In genomic region chr16:13329640-13330039, GRCm38 (mm10) we compare ENCODE assay signal across 12 mouse cellular contexts.
DNase-seq lines count a peak whose midpoint lies in the region; ATAC-seq and TF ChIP-seq lines count a peak whose summit lies in the region.
"Had no signal": no experiment of that assay in that cellular context is flagged by ENCODE, and none has a peak within 500 bp of the region (broad histone marks: within the 10 kb centered on the region; RNA-seq: fewer than 3 reads in every experiment).

No protein-coding gene starts in this region.

- no peaks in the 10 kb centered on the region for H3K27me3 ChIP-seq in intestine, postnatal 0 days (replicated peaks; ENCODE audit: control insufficient read depth, insufficient read depth, low read length)
- H3K27me3 ChIP-seq in intestine, embryonic 16.5 days (replicated peaks; ENCODE audit: control insufficient read depth, insufficient read depth, low read length): no peaks in the 10 kb centered on the region
- H3K27me3 ChIP-seq in small intestine, adult 2 months (ENCODE audit: control insufficient read depth, insufficient read depth, low read length): no peaks in the 10 kb centered on the region
- H3K27me3 ChIP-seq: limb, embryonic 12.5 days had no signal

- H3K27ac ChIP-seq in intestine, postnatal 0 days (ENCODE audit: low read depth, low read length): peak overlapping the region; percentile 46; the same call in 1 of the 2 replicates
- no peak overlapping the region for H3K27ac ChIP-seq in intestine, embryonic 16.5 days (ENCODE audit: low read length)
- peak overlapping the region; percentile 34 for H3K27ac ChIP-seq in small intestine, adult 2 months (ENCODE audit: insufficient read depth, low read depth, low read length)
- H3K27ac ChIP-seq: limb, embryonic 12.5 days had no signal

- H3K36me3 ChIP-seq in intestine, postnatal 0 days (ENCODE audit: control insufficient read depth, insufficient read depth): peaks cover 17% of the 10 kb centered on the region; the same call in 1 of the 2 replicates
- H3K36me3 ChIP-seq in intestine, embryonic 16.5 days (ENCODE audit: control insufficient read depth, insufficient read depth, low read length): no peaks in the 10 kb centered on the region
- H3K36me3 ChIP-seq in small intestine, adult 2 months (ENCODE audit: control insufficient read depth, insufficient read depth, low read length): peaks cover 21% of the 10 kb centered on the region

- no peak for TF ChIP-seq POLR2A in small intestine, adult 2 months (IDR thresholded peaks at IDR 0.05; ENCODE audit: low read depth, low read length)

- H3K9me3 ChIP-seq in intestine, postnatal 0 days (ENCODE audit: control insufficient read depth): no peaks in the 10 kb centered on the region
- no peaks in the 10 kb centered on the region for H3K9me3 ChIP-seq in intestine, embryonic 16.5 days (ENCODE audit: control insufficient read depth, low read length)
- H3K9me3 ChIP-seq: limb, embryonic 12.5 days had no signal

- ATAC-seq in frontal cortex, adult (ENCODE audit: low TSS enrichment): peak; percentile 50
- no peak for ATAC-seq in intestine, postnatal 0 days
- ATAC-seq in intestine, embryonic 16.5 days: no peak
- ATAC-seq in erythroid progenitor cell, adult 5-6 weeks (replicated peaks; ENCODE audit: low FRiP score, poor library complexity, severe bottlenecking): peak; percentile 71
- ATAC-seq in monocyte, adult 5-6 weeks (replicated peaks; ENCODE audit: insufficient number of reproducible peaks, low FRiP score, low TSS enrichment, poor library complexity, severe bottlenecking): no peak

- WGBS in intestine, postnatal 0 days: 73% methylated on average over 3 of the region's 3 CpGs
- 73% methylated on average over 3 of the region's 3 CpGs for WGBS in intestine, embryonic 16.5 days
- 56% methylated on average over 3 of the region's 3 CpGs for WGBS in small intestine, adult 2 months

- no peak for TF ChIP-seq CTCF in intestine, postnatal 0 days (IDR thresholded peaks at IDR 0.05; ENCODE audit: low read depth)
- TF ChIP-seq CTCF in small intestine, adult 2 months (IDR thresholded peaks at IDR 0.05; ENCODE audit: extremely low read depth, insufficient read length, insufficient replicate concordance, low read depth, low read length): no peak

- no peaks in the 10 kb centered on the region for H3K4me1 ChIP-seq in intestine, postnatal 0 days (replicated peaks; ENCODE audit: control insufficient read depth, insufficient read depth, low read length)
- 0 out of 2 replicates have a peak, but pooled peaks cover 5% of the 10 kb centered on the region for H3K4me1 ChIP-seq in intestine, embryonic 16.5 days (ENCODE audit: control insufficient read depth, insufficient read depth, low read length)
- H3K4me1 ChIP-seq in small intestine, adult 2 months (ENCODE audit: control insufficient read depth, insufficient read depth, insufficient read length, low read length): peaks cover 6% of the 10 kb centered on the region; the same call in 1 of the 2 replicates

- DNase-seq in frontal cortex, adult 2 months (ENCODE audit: extremely low spot score in 1 of 2, low spot score in 1 of 2): no peak
- DNase-seq in adipocyte (ENCODE audit: low spot score): no peak
- DNase-seq: adrenal gland, adult 2 months; kidney, adult 8-10 months; right cerebral cortex, postnatal 4 days had no signal

- no peak overlapping the region for H3K4me2 ChIP-seq in intestine, postnatal 0 days (replicated peaks; ENCODE audit: low read depth)
- no peak overlapping the region for H3K4me2 ChIP-seq in intestine, embryonic 16.5 days (ENCODE audit: low read depth, low read length)
- H3K4me2 ChIP-seq: limb, embryonic 12.5 days had no signal

- H3K4me3 ChIP-seq in intestine, postnatal 0 days (ENCODE audit: low read depth, low read length): no peak overlapping the region
- no peak overlapping the region for H3K4me3 ChIP-seq in intestine, embryonic 16.5 days (ENCODE audit: low read length)
- H3K4me3 ChIP-seq in small intestine, adult 2 months (ENCODE audit: low read depth, low read length): no peak overlapping the region
- H3K4me3 ChIP-seq: limb, embryonic 12.5 days had no signal

- no peak overlapping the region for H3K9ac ChIP-seq in intestine, postnatal 0 days (ENCODE audit: low read depth, low read length)
- H3K9ac ChIP-seq in intestine, embryonic 16.5 days (ENCODE audit: low read depth, low read length): no peak overlapping the region
- H3K9ac ChIP-seq: limb, embryonic 12.5 days had no signal

Comparison
In these comparisons a context has a peak if more than half of its experiments do, and no peak if none do; other contexts are left out.
1. ATAC-seq: peak in frontal cortex, adult (single experiment) and erythroid progenitor cell, adult 5-6 weeks (single experiment); none in intestine, postnatal 0 days (single experiment), intestine, embryonic 16.5 days (single experiment) and monocyte, adult 5-6 weeks (single experiment).